Mouse (Mus musculus) lung, postnatal 0 days (tissue): ENCODE results near the gene Ppp1r35.

Experiments
- CTCF ChIP-seq: IDR thresholded peaks from 2 replicates; pipeline ENCODE4 v1.5.1; 2016; ENCODE audit warnings: antibody characterized with exemption, mild to moderate bottlenecking
- EP300 ChIP-seq: IDR thresholded peaks from 2 replicates; pipeline ENCODE4 v1.6.1; 2016; ENCODE audit warnings: antibody characterized with exemption, mild to moderate bottlenecking, control low read depth

GRCm38 (mm10) chr5:137777267-137777845 is 1.3 kb upstream of the Ppp1r35 start:
- TF ChIP-seq CTCF (no peak), EP300 (no peak)
